Mouse (Mus musculus): ENCODE data around the gene Serpina3b.

- TF ChIP-seq EP300 (IDR thresholded peaks at IDR 0.05; ENCODE audit: low read depth) (no peak), CTCF (IDR thresholded peaks at IDR 0.05; ENCODE audit: low read depth) (no peak)
Measured at GRCm38 (mm10) chr12:104123996-104124395, 3.8 kb upstream of the Serpina3b start.
